Mouse (Mus musculus) bone marrow macrophage, adult 2 months (primary cell): ENCODE data around the gene Kcnma1.

ENCODE experiments used
- CTCF ChIP-seq: IDR thresholded peaks from 2 replicates; pipeline ENCODE4 v1.5.1; 2012; ENCODE audit warnings: low read depth, mild to moderate bottlenecking, low read length, moderate library complexity
- POLR2A ChIP-seq: IDR thresholded peaks from 2 replicates; pipeline ENCODE4 v1.6.1; 2012; ENCODE audit warnings: mild to moderate bottlenecking, low read depth, low read length, borderline replicate concordance

DNA sequence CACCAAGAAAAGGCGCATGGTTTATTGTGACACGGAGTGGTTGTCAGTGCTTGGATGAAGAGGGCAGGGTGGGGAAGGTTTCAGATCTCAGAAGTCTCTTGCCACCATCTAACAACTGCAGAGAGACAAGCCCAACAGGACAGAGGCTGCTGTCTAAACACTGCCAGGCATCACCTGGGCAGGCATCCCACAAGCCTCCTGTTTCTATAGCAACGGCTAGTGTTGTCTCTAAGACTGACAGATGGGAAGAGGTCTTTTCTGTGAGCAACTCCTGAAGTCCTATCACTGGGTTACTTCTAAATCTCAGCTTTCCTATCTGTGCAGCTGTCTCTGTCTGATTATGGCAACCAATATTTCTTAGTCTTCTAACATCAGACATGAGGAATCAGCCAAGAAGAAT, 196.7 kb downstream of the Kcnma1 start:
- TF ChIP-seq CTCF (no peak), POLR2A (no peak)
